Mouse (Mus musculus) gastrocnemius, postnatal 4 days (tissue): ENCODE results near the gene Ubash3b. TPM values are rescaled to one million over a fixed set of nuclear protein-coding genes. Genes with fewer than 3 reads are reported as not detected.

Experiments
- DNase-seq, 2 experiments: peaks; one replicate each; pipeline ENCODE4 v3.0.0; 2021 to 2022; ENCODE audit warnings: low spot score in 2 of 2, mixed read lengths in 2 of 2
- total RNA-seq, 2 experiments: library from RNA; stranded (reverse); gene quantifications; 2 replicates each; pipeline ENCODE4 v1.2.3; 2021

Ubash3b gene
- total RNA-seq, 2 experiments from 2014 or later = 5.3 to 5.6 TPM

GRCm38 (mm10) chr9:41168656-41169055 lies 7.2 kb upstream of the Ubash3b start:
- DNase-seq = no peak

GRCm38 (mm10) chr9:41168206-41168605 lies 6.7 kb upstream of the Ubash3b start:
- DNase-seq = no peak

- no peak for DNase-seq
Measured at GRCm38 (mm10) chr9:41166886-41167285, 5.4 kb upstream of the Ubash3b start.

- DNase-seq = no peak
Measured at GRCm38 (mm10) chr9:41162363-41162762, 866 bp upstream of the Ubash3b start.

- DNase-seq = no peak
Measured at GRCm38 (mm10) chr9:41160536-41161176, 841 bp downstream of the Ubash3b start.

- no peak for DNase-seq
Measured at GRCm38 (mm10) chr9:41159223-41159622, 2.3 kb downstream of the Ubash3b start.

- DNase-seq = no peak
Measured at GRCm38 (mm10) chr9:41157872-41158567, 3.5 kb downstream of the Ubash3b start.

GRCm38 (mm10) chr9:41157020-41157871 lies 4.3 kb downstream of the Ubash3b start:
- DNase-seq = peak; percentile 46 to 70

- no peak for DNase-seq
Measured at GRCm38 (mm10) chr9:41156720-41157019, 4.8 kb downstream of the Ubash3b start.

GRCm38 (mm10) chr9:41156006-41156719 lies 5.3 kb downstream of the Ubash3b start:
- no peak for DNase-seq

- DNase-seq = no peak
Measured at GRCm38 (mm10) chr9:41153979-41154378, 7.5 kb downstream of the Ubash3b start.

- no peak for DNase-seq
Measured at GRCm38 (mm10) chr9:41153050-41153449, 8.4 kb downstream of the Ubash3b start.

GRCm38 (mm10) chr9:41151491-41151890 lies 10.0 kb downstream of the Ubash3b start:
- no peak for DNase-seq

- DNase-seq = no peak
Measured at GRCm38 (mm10) chr9:41149896-41150295, 11.6 kb downstream of the Ubash3b start.

GRCm38 (mm10) chr9:41149079-41149676 lies 12.3 kb downstream of the Ubash3b start:
- no peak for DNase-seq

GRCm38 (mm10) chr9:41148600-41148999 lies 12.9 kb downstream of the Ubash3b start:
- DNase-seq = no peak

- DNase-seq = no peak
Measured at GRCm38 (mm10) chr9:41147203-41147842, 14.2 kb downstream of the Ubash3b start.

- DNase-seq = no peak
Measured at GRCm38 (mm10) chr9:41143825-41144224, 17.7 kb downstream of the Ubash3b start.

- no peak for DNase-seq
Measured at GRCm38 (mm10) chr9:41143115-41143514, 18.4 kb downstream of the Ubash3b start.

GRCm38 (mm10) chr9:41141026-41141425 lies 20.5 kb downstream of the Ubash3b start:
- DNase-seq = no peak
